Mouse (Mus musculus) embryonic facial prominence, embryonic 13.5 days (tissue): ENCODE data around the gene Rbsn. TPM values are rescaled to one million over a fixed set of nuclear protein-coding genes. Genes with fewer than 3 reads are reported as not detected.

Source experiments
- ATAC-seq: fragments of 200-750 bp; cut with Nextera tagmentation; 2 replicates; pipeline ENCODE4 v1.8.0; 2017; ENCODE audit warnings: low read depth; ENCODE audit not compliant: insufficient number of reproducible peaks, insufficient read depth, low FRiP score, low TSS enrichment
- H3K27ac ChIP-seq: fragments of 300-500 bp; sonication (generic); 2 replicates; pipeline ENCODE4 v1.5.1; 2015; ENCODE audit warnings: moderate library complexity, mild to moderate bottlenecking, inconsistent platforms
- H3K27me3 ChIP-seq: fragments of 300-500 bp; sonication (generic); 2 replicates; pipeline ENCODE4 v1.6.1; 2015; ENCODE audit warnings: mild to moderate bottlenecking, inconsistent platforms
- H3K36me3 ChIP-seq: fragments of 300-500 bp; sonication (generic); 2 replicates; pipeline ENCODE4 v1.6.1; 2015; ENCODE audit warnings: mild to moderate bottlenecking, inconsistent platforms
- H3K4me1 ChIP-seq: fragments of 300-500 bp; sonication (generic); 2 replicates; pipeline ENCODE4 v1.6.1; 2015; ENCODE audit warnings: inconsistent platforms
- H3K4me2 ChIP-seq: fragments of 300-500 bp; sonication (generic); 2 replicates; pipeline ENCODE4 v1.6.1; 2015; ENCODE audit warnings: moderate library complexity, mild to moderate bottlenecking, inconsistent platforms
- H3K4me3 ChIP-seq: fragments of 300-500 bp; sonication (generic); 2 replicates; pipeline ENCODE4 v1.5.1; 2015; ENCODE audit warnings: mild to moderate bottlenecking, inconsistent platforms
- H3K9ac ChIP-seq: fragments of 300-500 bp; sonication (generic); 2 replicates; pipeline ENCODE4 v1.6.1; 2015; ENCODE audit warnings: mild to moderate bottlenecking, inconsistent platforms
- H3K9me3 ChIP-seq: fragments of 300-500 bp; sonication (generic); 2 replicates; pipeline ENCODE4 v1.6.1; 2016; ENCODE audit warnings: inconsistent platforms
- WGBS: fragments of 180-500 bp; shearing (Covaris S2); methylation state at CpG from one replicate; pipeline ENCODE4 v1.1.7; 2015; ENCODE audit warnings: mixed read lengths; 5-methylcytosine and 5-hydroxymethylcytosine counted together
- polyA plus RNA-seq: library from polyadenylated mRNA; unstranded; fragments of >200 nt; fragmentation: Nextera tagmentation; extraction: Ambion mirVana; gene quantifications from 2 replicates; pipeline ENCODE4 v1.2.1, GENCODE M21; 2015

The Rbsn gene
- polyA plus RNA-seq, 1 experiment from 2014 or later, result 33.6 TPM

DNA sequence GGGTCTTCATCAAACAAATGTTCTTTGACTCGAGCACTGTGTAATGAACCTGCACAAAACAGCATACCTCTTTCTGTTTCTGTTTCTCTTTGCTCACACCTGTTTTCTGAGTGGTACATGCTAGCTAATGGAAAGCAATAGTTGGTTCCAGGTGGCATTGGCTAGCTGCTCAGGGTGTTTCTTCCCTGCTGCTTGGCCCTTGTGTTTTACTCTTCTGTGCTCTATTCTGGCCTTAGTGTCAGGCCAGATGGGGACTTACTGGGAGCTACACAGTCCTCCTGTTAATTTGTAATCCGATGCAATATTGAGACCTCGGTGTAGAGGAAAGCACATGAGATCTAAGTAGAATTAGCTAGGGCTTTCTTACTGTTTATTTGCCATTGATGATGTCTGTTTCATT lies 55.9 kb downstream of the Rbsn start:
- ATAC-seq, result no peak
- H3K27me3 ChIP-seq, result no peaks in the 10 kb centered on the region
- WGBS, result 96% methylated on average over 3 of the region's 3 CpGs
- peaks cover 98% of the 10 kb centered on the region for H3K36me3 ChIP-seq
- no peak overlapping the region for H3K4me2 ChIP-seq
- no peak overlapping the region for H3K27ac ChIP-seq
- no peak overlapping the region for H3K9ac ChIP-seq
- H3K4me1 ChIP-seq, result no peaks in the 10 kb centered on the region
- no peaks in the 10 kb centered on the region for H3K9me3 ChIP-seq
- no peak overlapping the region for H3K4me3 ChIP-seq

DNA sequence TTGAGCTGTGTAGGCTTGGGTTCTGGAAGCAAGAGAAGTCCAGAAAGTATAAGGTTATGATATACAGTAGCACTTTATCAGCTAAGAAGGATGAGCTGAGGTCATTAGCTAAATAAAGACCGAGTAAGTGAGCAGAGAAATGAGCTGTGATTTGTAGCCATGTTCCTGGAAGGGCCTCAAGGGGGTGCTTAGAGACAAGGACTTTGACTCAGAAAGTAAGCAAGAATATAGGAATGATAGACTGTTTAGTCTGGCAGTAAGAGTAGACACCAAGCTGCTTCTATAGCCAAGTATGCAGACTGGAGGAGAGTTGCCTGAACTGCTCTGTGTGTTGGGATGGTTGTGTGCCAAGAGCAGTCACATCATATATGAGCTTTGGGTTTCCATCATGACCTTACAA lies 61.0 kb downstream of the Rbsn start:
- Histone ChIP-seq H3K9ac (no peak overlapping the region), H3K27me3 (no peaks in the 10 kb centered on the region), H3K9me3 (no peaks in the 10 kb centered on the region), H3K4me2 (no peak overlapping the region), H3K27ac (no peak overlapping the region), H3K4me1 (no peaks in the 10 kb centered on the region), H3K4me3 (no peak overlapping the region), H3K36me3 (peaks cover 90% of the 10 kb centered on the region)
- no peak for ATAC-seq
- WGBS, result 90% methylated on average over 1 of the region's 1 CpGs

DNA sequence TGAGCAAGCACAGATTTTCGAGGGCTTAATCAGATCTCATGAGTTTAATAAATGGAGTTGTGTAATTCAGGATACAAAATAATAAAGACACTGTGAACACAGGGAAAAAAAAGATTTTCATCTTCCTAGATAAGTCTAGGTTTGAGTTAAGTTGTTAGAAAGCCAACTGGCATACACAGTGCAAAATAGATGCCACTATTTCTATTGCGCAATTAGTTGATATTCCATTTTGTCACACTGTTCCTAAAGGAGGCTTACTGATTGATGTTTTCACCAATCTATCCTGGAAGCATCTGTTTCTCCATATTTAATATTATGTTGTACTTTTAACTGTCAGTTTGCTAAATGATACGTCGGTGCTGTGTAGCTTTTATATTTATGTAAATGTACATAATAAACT lies 68.8 kb downstream of the Rbsn start:
- H3K4me2 ChIP-seq, result no peak overlapping the region
- 94% methylated on average over 4 of the region's 4 CpGs for WGBS
- H3K4me3 ChIP-seq, result no peak overlapping the region
- H3K36me3 ChIP-seq, result peaks cover 51% of the 10 kb centered on the region
- ATAC-seq, result no peak
- H3K27me3 ChIP-seq, result no peaks in the 10 kb centered on the region
- H3K9me3 ChIP-seq, result no peaks in the 10 kb centered on the region
- no peaks in the 10 kb centered on the region for H3K4me1 ChIP-seq
- H3K27ac ChIP-seq, result no peak overlapping the region
- H3K9ac ChIP-seq, result no peak overlapping the region

Other genes with a start within 250 kb of the Rbsn start
- gene Fgd5, start 236.0 kb downstream of the Rbsn start, polyA plus RNA-seq, result 7.4 and 10.2 TPM in 2 replicates
- 20.7 and 27.1 TPM in 2 replicates for gene Nr2c2, start 123.5 kb downstream of the Rbsn start, polyA plus RNA-seq
- gene Mrps25, start 30.9 kb downstream of the Rbsn start, polyA plus RNA-seq, result 85.8 and 90.5 TPM in 2 replicates
- gene Trh, start 29.7 kb upstream of the Rbsn start, polyA plus RNA-seq, result 0.19 TPM in 1 of 2 replicates, not detected in the other